Mouse (Mus musculus): ENCODE measurements around the gene Hpgds.

DNA sequence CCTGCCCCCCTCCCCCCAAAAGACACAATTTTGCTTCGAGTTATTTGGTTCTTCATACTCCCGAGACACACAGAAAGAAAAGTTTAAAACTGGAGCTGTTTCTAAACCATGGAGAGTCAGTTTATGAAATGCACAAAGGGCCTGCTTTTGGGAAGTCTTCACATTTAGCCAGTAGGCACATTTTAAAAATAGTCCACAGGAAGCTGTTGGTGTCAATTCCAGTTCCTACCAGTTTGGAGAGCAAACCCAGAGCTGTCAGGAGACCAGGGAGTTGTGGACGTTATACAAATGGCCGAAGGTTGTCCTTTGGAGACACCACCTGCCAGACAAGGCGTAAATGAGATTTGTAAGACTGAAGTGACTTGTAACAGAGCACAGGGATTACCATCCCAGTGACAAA, 20.3 kb upstream of the Hpgds start:
- TF ChIP-seq CTCF (conservative IDR thresholded peaks at IDR 0.05; ENCODE audit: insufficient read depth, insufficient read length, low read depth, low read length) (no peak), POLR2A (IDR thresholded peaks at IDR 0.05; ENCODE audit: low read depth, low read length) (no peak)
